Mouse (Mus musculus) heart, adult 2 months (tissue): ENCODE measurements at regions not wholly inside any gene's neighbourhood (a gene's known extent, or its start where the extent isn't known, plus 50 kb on each side); places are given as distances from the start of the nearest gene placed in this dataset.

Source experiments
- DNase-seq, 2 experiments: peaks; one replicate each; pipeline ENCODE4 v3.0.0; 2021
- H3K27ac ChIP-seq: fragments of 200-600 bp; 2 replicates; pipeline ENCODE4 v1.8.1; 2022
- H3K27me3 ChIP-seq: fragments of 200-500 bp; 2 replicates; pipeline ENCODE4 v1.6.1; 2012; ENCODE audit warnings: mild to moderate bottlenecking, low read length, inconsistent platforms, mixed read lengths; ENCODE audit not compliant: control insufficient read depth, insufficient read depth
- H3K36me3 ChIP-seq: fragments of 200-500 bp; 2 replicates; pipeline ENCODE4 v1.6.1; 2012; ENCODE audit warnings: low read length, inconsistent platforms; ENCODE audit not compliant: control insufficient read depth, insufficient read depth
- H3K4me1 ChIP-seq: fragments of 200-500 bp; 2 replicates; pipeline ENCODE4 v1.6.1; 2011; ENCODE audit warnings: low read length; ENCODE audit not compliant: control insufficient read depth, insufficient read depth
- H3K4me3 ChIP-seq: fragments of 200-600 bp; 2 replicates; pipeline ENCODE4 v1.8.1; 2022
- H3K79me2 ChIP-seq: fragments of 200-500 bp; replicated peaks from 2 replicates; pipeline ENCODE4 v1.6.1; 2012; ENCODE audit warnings: mild to moderate bottlenecking, inconsistent platforms, low read length, moderate library complexity, mixed read lengths; ENCODE audit not compliant: control insufficient read depth, insufficient read depth
- H3K9ac ChIP-seq: fragments of 200-500 bp; 2 replicates; pipeline ENCODE4 v1.6.1; 2012; ENCODE audit warnings: low read depth, mild to moderate bottlenecking, control low read depth, inconsistent platforms, low read length, mixed read lengths
- CTCF ChIP-seq: fragments of 200-600 bp; IDR thresholded peaks from 2 replicates; pipeline ENCODE4 v1.8.1; 2022; ENCODE audit warnings: antibody characterized with exemption, mild to moderate bottlenecking, moderate library complexity
- EP300 ChIP-seq: fragments of 200-500 bp; IDR thresholded peaks from 2 replicates; pipeline ENCODE4 v1.6.1; 2011; ENCODE audit warnings: low read depth, low read length, control low read depth; ENCODE audit not compliant: insufficient read depth
- POLR2A ChIP-seq: fragments of 200-500 bp; IDR thresholded peaks from 2 replicates; pipeline ENCODE4 v1.6.1; 2011; ENCODE audit warnings: mild to moderate bottlenecking, low read depth, low read length, control low read depth; ENCODE audit not compliant: insufficient read depth
- WGBS: fragments of 180-500 bp; shearing (Covaris S2); methylation state at CpG from one replicate; pipeline ENCODE4 v1.1.7; 2018; 5-methylcytosine and 5-hydroxymethylcytosine counted together
- intact Hi-C: fragments of 180-260 bp; cut with DNase I; formaldehyde crosslinking; loops from one replicate; pipeline ENCODE4 v1.15.1; 2025

DNA sequence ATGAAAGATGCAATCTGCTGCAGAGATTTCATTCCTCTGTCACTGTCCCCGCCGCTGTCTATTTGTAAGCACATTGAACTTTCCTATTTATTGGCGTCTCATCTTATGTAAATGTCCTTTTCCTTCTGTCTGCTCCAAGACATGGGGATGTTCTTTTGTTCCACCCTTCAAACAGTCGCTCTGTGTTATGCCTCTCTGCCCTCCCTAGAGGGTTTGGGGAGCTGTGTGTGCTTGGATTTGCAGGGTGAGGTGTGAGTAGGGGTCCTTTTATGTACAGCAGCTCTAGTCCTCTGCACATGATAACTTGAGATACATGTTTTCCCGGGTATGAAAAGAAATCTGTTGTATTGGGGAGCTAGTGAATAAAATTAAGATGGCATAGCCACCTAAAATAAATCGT, 75.2 kb upstream of the Zbtb18 start:
- H3K9ac ChIP-seq = no peak overlapping the region
- DNase-seq = no peak
- 72% methylated on average over 6 of the region's 6 CpGs for WGBS
- intact Hi-C loops = no loop called here
- TF ChIP-seq POLR2A (no peak), EP300 (no peak), CTCF (no peak)
- no peaks in the 10 kb centered on the region for H3K4me1 ChIP-seq
- no peaks in the 10 kb centered on the region for H3K79me2 ChIP-seq
- H3K27ac ChIP-seq = no peak overlapping the region
- H3K27me3 ChIP-seq = no peaks in the 10 kb centered on the region
- no peaks in the 10 kb centered on the region for H3K36me3 ChIP-seq
- no peak overlapping the region for H3K4me3 ChIP-seq

DNA sequence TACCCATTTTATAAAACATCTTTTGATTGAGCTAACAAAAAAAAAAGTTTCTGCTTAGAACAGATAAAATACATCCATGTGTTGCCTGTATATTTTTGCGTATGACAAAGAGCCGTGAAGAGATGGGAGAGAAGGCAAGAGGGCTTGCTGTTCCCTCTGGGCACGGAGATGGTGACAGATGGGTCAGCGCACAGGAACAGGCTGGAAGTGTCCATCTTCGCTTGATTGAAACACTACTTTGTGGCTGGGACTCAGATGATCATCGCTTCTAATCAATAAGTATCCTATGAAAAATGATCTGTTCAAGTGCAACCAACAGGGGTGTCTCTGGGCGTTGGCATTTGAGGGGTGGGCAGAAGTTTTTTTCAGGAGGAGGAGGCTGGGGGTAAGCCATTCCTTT, 75.7 kb upstream of the Zbtb18 start:
- no peak for DNase-seq
- TF ChIP-seq POLR2A (no peak), EP300 (no peak), CTCF (no peak)
- Histone ChIP-seq H3K36me3 (no peaks in the 10 kb centered on the region), H3K4me1 (no peaks in the 10 kb centered on the region), H3K79me2 (no peaks in the 10 kb centered on the region), H3K27ac (no peak overlapping the region), H3K9ac (no peak overlapping the region), H3K27me3 (no peaks in the 10 kb centered on the region), H3K4me3 (no peak overlapping the region)
- intact Hi-C loops = no loop called here
- 78% methylated on average over 7 of the region's 7 CpGs for WGBS

DNA sequence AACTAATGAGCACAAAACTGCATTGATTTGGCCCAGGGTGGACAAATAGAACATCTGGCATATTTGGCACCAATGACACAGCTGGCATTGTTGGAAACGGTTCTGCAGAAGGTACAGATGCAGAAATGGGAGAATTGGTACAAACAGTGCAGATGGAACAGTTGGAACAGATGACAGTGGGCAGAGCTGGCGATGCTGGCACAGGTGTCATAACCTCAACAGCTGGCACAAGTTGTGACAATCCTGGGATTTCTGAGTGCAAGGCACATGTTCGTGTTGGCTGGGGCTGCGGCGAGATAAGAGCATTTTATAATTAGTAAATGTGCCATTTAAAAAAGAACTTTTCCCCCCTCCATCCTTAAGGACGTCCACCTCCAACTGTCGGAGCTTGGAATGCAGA, 77.8 kb upstream of the Zbtb18 start:
- no peaks in the 10 kb centered on the region for H3K27me3 ChIP-seq
- DNase-seq = peak in 1 of 2 experiments; percentile 15
- no peak for TF ChIP-seq EP300
- TF ChIP-seq POLR2A = no peak
- no peak for TF ChIP-seq CTCF
- no peak overlapping the region for H3K4me3 ChIP-seq
- WGBS = 57% methylated on average over 7 of the region's 7 CpGs
- intact Hi-C loops = no loop called here
- no peaks in the 10 kb centered on the region for H3K36me3 ChIP-seq
- no peak overlapping the region for H3K27ac ChIP-seq
- H3K9ac ChIP-seq = no peak overlapping the region
- H3K79me2 ChIP-seq = no peaks in the 10 kb centered on the region
- no peaks in the 10 kb centered on the region for H3K4me1 ChIP-seq

DNA sequence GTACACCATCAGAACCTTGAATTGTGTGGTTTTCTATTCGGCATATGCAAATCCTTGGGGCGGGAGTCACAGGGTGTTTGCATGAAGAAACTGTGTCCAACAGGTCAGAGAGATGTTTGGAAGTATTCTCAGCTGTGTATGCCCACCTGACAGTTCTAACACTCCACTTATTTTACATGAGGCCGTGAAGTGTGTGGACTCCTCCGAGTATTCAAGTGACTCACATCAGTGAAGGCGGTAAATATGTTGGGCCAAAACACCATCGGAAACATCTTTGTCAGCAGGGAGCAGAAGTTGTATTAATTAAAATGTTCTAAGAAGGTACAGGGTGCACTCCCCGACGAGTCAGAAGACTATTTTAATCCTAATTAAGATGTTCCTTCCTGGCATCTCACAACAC, 79.8 kb upstream of the Zbtb18 start:
- Histone ChIP-seq H3K27ac (no peak overlapping the region), H3K36me3 (no peaks in the 10 kb centered on the region), H3K9ac (no peak overlapping the region), H3K27me3 (no peaks in the 10 kb centered on the region), H3K79me2 (no peaks in the 10 kb centered on the region), H3K4me3 (no peak overlapping the region), H3K4me1 (no peaks in the 10 kb centered on the region)
- TF ChIP-seq CTCF (no peak), EP300 (no peak), POLR2A (no peak)
- intact Hi-C loops = no loop called here
- DNase-seq = no peak
- 87% methylated on average over 8 of the region's 8 CpGs for WGBS

DNA sequence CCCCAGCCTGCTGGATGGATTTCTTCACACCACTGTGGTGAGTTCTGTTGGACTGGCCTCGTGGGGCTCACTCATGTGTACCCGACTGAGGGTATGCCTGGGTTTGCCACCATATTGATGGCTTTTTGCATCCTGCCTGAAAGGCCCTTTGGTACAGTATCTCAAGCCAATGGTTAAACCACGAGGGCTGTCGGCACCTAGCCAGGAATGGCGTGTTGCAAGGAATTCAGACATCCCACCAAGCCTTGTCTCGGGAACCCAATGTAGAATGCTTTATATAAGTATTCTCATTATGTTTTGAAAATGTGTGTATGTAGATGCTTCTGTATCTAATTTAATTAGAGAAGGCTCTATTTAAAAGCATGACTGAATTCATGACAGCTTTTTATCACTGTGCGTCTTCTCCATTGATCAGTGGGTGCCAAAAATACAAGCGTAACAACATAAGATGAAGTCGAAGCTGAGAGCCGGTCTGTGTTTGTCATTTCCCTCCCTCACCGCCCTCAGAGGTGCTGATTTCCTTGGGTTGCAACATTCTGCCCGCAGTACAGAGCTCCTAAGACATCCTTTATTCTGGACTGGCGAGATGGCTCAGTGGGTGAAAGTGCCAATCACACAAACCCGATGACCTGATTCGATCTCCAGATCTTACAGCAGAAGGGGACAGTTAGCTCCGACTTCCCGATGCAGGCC, 90.5 kb upstream of the Akt3 start:
- no peak overlapping the region for H3K27ac ChIP-seq
- H3K4me1 ChIP-seq = no peaks in the 10 kb centered on the region
- intact Hi-C loops = no loop called here
- no peaks in the 10 kb centered on the region for H3K79me2 ChIP-seq
- H3K27me3 ChIP-seq = no peaks in the 10 kb centered on the region
- no peak for TF ChIP-seq CTCF
- TF ChIP-seq EP300 = no peak
- no peak for TF ChIP-seq POLR2A
- no peak for DNase-seq
- WGBS = 86% methylated on average over 17 of the region's 17 CpGs
- no peak overlapping the region for H3K4me3 ChIP-seq
- H3K36me3 ChIP-seq = no peaks in the 10 kb centered on the region
- no peak overlapping the region for H3K9ac ChIP-seq

DNA sequence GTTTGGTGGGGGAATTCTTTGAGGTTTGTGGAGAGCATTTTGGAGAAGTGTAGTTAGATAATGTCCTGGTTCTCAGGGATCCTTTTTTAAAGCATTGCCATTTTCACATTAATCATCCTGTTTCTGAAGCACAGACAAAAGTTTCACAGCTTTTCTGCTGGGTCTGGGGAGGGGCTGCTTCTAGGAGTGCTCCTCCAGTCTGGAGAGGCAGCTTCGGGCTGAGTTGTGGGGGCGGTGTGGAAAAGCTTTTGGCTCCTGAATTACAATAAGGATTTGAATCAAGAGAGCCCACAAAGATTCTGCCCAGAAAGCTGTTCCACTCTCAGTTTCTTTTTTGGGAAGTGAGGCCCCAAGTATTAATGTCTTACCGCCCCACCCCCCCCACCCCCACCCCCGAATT, 89.2 kb upstream of the Akt3 start:
- WGBS = 49% methylated on average over 4 of the region's 4 CpGs
- no peaks in the 10 kb centered on the region for H3K36me3 ChIP-seq
- intact Hi-C loops = no loop called here
- DNase-seq = no peak
- H3K4me3 ChIP-seq = no peak overlapping the region
- no peak overlapping the region for H3K27ac ChIP-seq
- no peaks in the 10 kb centered on the region for H3K27me3 ChIP-seq
- H3K9ac ChIP-seq = no peak overlapping the region
- H3K79me2 ChIP-seq = no peaks in the 10 kb centered on the region
- H3K4me1 ChIP-seq = no peaks in the 10 kb centered on the region; the same call in 1 of the 2 replicates
- TF ChIP-seq EP300 = no peak
- no peak for TF ChIP-seq CTCF
- TF ChIP-seq POLR2A = no peak
